Mouse (Mus musculus): ENCODE data around the gene Ift80.
A peak's percentile ranks its signal among the peaks of the same experiment; 100 is the strongest.
"Not testable (repeated sequence)": the region's sequence is repeated elsewhere in the genome, so short reads cannot be mapped to it uniquely, and the experiment has no call there.

Ift80 gene

DNA sequence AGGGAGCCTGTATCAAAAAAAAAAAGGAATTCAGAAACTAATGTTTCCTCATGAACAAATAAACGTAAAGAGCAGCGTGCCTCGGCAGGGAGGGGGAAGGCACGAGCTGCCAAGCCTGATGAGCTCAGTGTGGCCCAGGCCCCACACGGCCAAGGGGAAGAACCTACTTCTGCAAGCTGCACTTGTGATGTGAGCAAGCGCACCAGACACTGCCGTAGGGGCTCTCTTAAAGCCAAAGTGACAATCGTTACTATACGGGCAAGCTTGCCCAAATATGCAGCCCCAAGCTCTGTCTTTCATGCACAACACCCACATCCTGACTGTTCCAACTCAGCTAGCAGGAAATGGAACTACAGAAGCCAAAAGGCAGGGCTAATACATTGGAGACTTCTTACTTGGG lies 23.5 kb downstream of the Ift80 start:
- peak; percentile 46 to 68 for DNase-seq

DNA sequence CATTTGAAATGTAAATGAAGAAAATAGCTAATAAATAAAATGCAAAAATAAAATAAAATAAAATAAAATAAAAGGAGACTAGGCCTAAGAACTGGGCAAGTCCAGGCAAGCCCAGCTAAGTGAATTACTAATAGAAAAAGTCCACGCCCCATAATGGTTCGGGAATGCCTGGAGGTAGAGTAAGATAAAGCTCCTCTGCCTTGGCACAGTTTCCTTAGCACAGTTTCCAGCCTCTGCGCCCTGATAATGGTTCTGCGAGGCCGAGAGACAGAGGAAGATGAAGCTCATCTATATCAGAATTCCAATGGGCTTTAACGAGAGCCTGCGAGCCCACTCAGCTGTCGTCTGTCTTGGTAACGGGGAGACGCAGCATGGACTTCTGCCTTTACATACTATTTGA lies 25.2 kb downstream of the Ift80 start:
- no peak for DNase-seq

DNA sequence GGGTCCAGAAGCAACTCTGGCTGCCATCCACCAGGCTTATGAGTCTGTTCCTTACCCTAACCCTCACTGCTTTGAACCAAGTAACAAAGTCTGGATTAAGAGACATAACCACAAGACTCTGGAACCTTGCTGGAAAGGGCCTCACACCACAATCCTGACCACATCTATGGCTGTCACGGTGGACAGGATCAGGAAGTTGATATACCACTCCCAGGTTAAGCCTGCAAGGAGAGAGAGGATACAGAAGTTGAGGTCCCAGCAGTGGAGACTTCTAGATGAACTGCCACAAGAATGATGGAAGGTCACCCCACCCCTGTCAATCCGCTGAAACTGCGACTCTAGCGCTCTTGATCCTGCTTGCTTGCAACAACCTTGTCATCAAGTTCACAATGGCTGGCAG lies 26.7 kb downstream of the Ift80 start:
- no peak for DNase-seq

DNA sequence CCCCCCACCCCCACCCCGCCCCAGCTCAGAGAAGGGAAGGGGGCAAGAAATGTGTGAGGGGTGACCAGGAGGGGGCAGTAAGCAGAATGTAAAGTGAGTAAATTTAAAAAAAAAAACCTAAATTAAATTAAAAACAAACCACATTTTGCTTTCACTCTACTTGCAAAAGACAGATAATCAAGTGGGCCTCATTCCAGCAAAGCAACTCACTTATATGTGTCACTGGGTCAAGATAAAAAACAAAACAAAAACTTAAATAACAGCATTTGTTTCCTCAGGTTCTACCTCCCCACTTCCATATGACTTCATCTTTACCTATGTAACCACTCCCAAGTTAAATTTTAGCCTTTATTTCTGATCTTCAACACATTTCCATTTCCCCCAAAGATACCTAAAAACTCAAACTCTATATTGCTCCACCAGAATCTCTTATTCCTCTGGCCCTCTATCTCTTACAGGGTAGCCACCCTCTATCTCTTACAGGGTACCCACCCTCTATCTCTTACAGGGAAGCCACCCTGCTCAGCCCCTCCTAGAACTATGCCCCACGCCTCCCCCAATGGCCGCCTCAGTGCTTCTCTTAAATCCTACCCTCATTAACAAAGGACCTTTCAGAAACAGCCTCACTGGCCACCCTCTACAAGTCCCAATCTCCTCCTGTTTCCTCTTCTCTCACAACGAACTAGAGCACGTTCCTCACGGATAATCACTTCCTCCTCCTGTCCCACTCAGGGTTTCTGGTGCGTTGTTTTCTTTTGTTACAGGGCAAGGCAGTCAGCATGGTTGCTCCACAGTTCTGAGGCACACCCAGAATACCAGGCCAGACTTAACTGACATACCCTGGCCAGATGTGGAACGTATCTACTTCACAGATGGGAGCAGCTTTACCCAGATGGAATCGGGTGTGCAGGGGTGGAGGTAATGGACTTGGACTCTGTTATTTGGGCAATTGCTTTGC lies 28.6 kb downstream of the Ift80 start:
- no peak for DNase-seq

DNA sequence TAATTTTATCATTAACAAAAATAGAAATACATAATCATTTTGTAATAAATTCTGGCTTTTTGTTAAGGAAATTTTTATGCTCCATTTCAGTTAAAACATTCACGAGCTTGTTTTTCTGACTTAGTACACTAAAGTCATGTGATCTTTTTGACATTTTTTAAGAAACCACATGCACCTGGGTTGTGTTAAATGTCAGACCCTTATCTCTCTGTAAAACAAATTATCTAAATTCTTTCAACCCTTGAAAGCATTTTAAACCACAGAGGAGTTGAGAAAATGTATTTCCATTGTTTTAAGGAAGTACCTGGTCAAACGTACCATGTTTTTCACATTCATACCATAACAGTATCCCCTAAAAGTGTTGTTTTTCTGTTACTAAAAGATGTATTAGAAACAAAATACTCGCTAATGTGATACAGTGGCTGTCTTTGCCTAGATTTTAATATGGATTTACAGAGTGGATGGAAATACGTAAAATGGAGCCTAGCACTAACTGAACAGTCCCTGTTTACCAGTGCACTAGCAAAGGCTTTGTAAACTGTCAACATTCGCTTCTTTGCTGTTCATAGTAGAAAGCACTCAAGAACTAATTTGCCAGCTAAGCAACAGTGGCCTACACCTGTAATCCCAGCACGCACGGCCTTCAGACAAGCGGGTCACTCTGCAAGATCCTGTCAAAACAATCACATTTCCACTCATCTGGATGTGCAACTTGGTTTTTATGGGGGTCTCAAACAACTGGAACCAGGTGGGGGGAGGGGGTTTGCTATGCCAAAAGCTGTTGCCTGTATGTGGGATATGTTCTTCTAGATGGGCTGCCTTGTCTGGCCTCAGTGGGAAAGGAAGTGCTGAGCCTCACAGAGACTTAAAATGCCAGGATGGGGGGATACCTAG lies 29.5 kb downstream of the Ift80 start:
- DNase-seq, result no peak

DNA sequence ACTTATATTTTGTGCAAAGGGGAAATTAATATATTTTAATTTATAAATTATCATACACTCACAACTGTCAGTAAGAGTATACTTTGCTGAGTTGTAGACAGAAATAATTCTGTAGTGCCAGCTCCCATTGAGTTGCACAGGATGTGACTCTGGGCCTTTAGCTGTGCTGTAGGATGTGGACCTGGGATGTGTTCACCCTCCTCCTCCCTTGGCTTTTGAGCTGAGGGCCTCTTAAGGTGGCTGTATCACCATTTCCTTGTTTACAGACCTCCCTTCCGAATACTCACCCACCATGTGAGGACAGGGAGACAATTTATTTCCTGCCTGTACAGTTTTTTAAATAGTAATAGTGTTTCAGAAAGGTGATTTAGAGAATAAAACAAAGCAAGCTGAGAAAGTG lies 30.8 kb downstream of the Ift80 start:
- no peak for DNase-seq

DNA sequence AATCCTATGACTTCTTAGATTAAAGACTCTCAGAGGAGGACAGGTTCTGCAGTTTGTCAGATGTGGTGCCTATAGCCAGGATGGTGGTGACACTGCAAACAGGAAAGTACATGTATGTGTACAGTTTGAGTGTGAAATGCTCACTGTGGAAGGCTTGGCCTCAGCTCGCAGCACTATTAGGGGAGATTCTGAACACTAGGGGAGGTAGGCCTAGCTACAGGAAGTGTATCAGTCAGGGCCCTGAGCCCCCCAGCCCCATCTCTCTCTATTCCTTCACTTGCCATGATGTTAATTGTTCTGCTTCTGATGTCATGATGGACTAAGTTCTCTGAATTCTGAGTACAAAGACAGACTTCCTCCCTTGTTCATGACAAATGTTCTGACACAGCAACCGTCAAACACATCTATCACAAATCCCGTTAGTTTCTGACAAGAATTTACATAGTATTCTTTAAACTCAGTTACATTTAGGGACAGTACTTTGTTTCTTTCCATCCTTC lies 35.2 kb downstream of the Ift80 start:
- no peak for DNase-seq

DNA sequence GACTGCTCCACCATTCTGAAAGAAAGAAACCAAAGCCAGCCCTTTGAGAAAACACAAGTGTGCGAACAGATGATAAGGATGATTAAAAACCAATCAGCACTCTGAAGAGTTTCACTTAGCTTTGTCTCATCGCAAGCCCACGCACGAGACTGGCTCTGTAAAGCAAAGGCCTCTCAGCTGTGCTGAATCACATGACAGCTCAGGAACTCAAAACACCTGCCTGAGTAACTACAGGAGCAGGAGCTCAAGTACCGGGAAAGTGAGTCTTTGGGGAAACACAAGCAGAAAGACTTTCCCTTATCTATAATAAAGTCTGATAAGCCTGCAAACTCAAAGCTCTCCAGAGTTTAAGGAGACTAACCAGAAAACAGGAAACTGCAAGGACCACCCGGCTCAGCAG lies 37.0 kb downstream of the Ift80 start:
- DNase-seq, result peak in 1 of 2 experiments; percentile 36

DNA sequence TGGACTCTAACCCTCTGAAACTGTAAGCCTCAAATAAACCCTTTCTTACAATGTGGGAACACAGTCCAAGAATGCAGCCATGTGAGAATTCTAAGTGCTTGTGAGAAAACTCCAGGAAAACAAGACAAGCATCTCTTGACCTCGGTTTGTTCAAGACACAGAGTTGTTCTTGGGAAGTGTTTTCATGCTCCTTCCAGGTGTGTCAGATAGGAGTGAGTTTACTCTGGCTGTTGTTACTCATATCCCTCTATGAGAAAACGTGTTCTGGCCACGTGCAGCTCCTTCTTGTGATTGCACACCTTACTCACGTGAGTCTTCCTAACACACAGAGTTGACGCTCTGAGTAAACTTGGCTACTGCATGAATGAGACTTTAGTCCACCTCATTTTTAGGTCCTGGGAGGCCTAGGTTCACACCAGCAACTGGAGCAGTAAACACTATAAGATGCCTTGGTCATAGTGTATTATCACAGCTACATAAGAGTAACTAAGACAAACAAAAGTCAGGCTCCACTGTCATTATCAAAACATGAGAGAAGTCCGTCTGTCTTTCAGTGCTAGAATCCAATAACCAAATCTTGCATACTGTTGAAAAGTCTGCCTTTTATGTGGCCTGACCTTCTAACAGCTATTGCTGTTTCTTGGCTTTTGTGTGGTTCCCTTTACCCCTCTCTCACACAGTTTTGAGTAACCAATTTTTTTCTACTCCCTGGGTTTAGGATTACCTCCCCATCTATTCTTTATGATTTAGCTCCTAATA lies 37.7 kb downstream of the Ift80 start:
- no peak for DNase-seq

DNA sequence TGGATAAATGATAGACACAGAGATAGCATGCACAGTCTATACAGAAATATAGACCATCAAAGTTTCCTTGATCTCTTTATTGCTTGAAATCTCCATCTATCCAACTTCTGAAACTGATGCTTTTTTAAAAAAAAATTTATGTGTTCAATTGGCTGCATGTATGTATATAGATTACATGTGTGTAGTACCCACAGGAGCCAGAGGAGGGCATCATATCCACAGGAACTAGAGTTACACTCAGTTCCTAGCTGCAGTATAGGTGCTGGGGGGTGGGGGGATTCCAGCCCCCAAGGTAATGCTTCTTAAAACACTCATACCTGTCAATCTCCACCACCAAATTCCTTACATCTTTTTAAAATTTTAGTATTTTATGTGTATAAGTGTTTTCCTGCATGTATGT lies 39.7 kb downstream of the Ift80 start:
- DNase-seq, result peak in 1 of 2 experiments; percentile 56

DNA sequence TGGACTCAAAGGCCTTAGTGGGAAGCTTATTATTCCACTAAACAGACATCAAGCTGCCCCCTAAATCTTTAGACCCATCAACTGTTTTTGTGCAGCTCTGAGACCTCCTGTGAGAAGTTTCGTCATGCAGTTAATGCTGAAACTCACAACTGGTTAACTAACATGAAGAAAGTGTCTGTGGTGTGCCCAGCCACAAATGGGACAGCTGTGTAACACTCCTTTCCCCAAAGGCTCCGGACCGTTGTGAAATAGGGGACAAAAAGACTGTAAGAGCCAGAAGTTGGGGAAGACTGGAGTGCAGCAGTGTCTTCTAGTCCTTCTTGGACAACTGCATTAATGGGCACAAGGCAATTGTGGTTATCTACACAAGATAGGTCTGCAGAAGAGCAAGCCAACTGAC lies 47.0 kb downstream of the Ift80 start:
- DNase-seq, result no peak

DNA sequence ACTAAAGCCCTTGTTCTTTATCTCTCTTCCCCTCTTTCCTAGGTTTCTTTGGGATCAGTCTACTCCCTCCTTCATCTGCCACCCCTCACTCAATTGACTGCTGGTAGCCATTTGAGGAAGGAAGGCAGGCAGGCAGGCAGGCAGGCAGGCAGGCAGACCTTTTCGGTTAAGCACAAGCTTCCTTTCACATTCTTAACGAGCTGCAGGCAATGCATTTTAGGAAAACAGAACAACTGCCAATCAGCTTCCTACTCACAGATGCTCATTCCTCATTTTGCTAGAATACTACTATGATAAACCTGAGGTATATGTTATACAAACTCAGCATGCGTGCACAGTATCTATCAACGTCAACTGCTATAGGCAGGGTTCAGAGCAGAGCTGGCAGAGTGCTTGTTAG lies 47.9 kb downstream of the Ift80 start:
- no peak for DNase-seq

DNA sequence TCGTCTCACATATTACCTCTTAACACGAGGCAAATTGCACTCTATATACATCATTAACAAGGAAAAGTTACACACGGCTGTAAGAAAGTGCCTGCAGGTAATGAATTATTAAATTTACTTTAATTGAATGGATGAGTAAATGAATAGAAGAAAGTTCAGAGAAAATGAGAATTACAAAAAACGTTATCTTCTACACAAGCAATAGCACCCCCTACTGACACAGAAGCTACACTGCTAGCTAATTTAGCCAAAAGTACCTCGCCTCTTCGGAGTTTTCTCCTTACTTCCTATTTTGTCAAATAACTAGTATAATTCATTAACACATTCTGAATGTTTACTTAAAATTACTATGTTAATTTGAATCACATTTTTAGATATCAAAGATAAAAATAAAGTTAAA lies 49.9 kb downstream of the Ift80 start:
- DNase-seq, result no peak

DNA sequence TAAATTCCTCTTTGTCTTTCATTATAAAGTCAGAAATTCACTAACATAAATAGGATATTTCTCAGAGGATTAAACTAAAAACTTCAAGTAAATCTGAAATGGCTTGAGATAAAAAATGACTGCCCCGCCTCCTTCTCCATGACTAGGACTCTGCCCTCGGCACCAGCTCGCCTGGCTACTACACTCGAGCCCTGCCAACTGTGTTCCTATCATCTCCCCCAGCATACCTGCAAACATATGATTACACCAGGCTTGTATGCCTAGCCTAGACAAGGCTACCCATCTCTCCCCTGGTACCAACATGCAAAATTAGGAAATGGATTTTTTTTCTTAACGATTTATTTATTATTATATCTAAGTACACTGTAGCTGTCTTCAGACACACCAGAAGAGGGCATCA lies 51.7 kb downstream of the Ift80 start:
- no peak for DNase-seq

DNA sequence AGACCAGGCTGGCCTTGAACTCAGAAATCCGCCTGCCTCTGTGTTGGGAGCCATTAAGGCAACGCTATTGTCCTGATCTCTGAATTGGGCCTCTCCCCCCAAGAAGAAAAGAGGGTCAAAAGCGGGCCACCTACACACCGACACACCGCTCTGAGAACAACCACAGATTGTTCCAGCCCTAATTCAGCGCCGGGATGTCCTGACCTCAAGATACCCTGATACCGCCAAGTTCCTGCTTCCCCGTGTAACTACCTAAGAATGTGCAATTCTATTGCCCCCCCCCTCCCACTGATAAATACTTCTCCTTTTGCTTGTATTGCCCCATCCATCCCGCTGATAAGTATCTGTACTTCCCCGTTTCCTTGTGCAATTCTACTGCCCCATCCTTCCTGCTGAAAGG lies 52.4 kb downstream of the Ift80 start:
- DNase-seq, result not testable (repeated sequence)

DNA sequence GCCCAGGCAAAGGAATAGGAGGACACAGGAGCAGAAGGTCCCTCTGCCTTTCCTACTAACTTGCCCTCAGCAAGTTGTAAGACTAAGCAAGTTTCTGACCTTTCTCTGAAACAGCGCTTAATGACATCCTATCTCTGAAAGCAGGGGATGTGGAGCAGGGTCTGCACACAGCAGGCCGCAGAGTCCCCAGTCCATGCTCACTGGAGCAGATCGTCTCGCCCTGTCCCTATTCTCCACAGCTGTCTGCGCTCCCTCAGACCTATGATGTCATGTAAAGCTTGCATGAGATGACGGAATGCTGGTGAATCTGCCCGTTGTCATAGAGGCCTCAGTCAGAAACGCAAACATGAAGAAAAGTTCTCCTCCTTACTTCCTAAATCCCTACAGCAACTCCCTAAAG lies 55.0 kb downstream of the Ift80 start:
- no peak for DNase-seq

DNA sequence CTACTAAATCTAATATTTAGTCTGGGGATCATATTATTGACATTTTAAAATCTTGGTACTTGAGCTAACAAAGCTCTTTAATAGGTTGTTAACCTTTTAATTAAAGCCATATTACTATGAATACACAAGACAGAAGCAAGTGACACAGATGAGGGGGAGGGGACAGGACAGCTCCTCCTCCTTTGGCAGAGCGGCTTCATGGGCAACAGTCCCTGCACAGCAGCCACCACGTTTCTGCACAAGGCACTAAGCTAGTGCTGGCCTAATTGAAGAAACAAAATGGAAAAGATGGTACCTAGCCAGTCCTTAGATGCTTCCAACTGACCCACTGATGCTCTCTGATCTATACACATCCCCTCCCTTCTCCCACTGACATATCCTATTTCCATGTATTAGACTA lies 55.5 kb downstream of the Ift80 start:
- DNase-seq, result no peak

DNA sequence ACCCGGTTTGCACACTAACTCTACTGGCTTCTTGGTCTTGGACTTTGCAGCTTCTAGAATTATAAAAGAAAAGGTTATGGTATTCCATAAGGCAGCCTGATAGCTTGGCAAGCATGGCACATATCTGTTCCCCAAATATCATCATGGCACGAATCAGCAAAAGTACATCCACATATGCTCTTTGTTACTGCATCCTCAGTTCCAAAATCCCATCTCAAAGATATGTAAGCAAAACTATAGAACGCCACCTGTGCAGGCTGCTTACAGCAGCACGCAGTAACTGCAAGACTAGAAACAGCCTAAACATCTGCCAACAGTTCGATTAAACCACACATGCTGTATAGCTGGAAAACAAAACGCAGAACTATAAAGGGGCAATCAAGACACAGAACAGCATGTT lies 62.5 kb downstream of the Ift80 start:
- DNase-seq, result no peak

DNA sequence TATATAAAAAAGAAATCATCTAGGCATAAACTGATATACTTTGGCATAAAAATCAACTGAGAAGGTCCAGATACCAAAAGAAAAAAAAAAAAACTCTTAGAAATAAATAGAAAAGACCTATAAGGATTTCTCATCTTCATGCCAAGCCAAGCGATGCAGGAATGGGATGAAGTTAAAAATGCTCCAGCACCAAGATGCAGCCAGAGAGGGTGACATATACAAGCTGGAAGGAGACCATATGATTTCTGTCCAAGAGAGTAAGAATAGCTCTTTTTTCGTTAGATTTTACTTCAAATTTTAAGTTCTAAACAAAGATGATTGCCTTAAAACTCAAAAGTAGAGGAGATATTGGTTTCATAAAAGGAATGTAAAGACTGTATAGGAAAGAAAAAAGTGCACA lies 64.1 kb downstream of the Ift80 start:
- DNase-seq, result no peak

DNA sequence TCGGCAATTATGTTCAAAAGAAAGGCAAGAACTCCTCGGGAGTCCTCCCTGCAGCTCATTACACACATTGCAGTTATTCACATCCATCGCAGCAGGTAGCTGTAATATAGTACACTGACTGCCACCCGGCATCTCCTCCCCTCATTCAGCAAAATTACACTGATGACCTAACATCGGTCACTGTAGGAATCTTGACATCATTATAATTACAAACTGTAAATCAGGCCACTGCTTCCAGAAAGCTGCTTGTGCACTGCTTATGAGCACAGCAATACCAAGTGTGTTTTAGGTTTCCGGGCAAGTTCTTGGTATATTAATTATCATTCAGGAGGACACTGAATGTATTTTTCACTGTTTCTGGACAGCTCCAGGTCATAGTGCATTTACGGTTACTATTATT lies 65.1 kb downstream of the Ift80 start:
- no peak for DNase-seq

DNA sequence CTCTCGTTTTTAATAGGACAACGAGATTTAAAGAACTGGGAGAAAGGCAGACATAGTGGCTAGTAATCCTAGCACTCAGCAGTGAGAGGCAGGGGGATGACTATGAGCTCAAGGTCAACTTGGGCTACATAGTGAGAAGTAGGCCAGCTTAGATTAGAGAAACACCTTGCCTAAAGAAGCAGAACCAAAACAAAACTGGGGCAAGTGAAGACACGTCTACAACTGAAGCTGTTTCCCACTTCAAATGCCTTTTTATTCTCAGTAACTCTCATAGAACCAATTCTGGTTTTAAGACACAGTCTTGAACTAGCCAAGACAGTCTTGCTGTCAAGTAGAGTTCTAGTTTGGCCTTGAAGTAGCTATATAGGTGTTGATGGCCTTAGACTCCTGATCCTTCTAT lies 67.7 kb downstream of the Ift80 start:
- no peak for DNase-seq

DNA sequence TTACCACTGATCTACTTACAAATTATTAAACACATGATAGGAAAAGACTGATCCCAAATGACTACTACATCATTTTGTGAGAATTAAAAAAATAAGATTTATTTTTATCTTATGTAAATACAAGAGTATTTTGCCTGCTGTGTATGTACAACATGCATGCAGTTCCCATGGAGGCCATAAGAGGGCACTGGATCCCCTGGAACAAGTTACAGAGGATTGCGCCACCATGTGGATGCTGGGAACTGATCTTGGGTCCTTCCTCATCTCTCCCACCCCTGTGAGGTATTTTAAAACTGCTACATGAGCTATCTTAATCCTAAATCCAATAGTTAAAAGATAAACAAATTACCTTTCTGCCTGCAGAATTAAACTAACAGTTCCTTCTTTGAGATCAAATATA lies 68.9 kb downstream of the Ift80 start:
- DNase-seq, result no peak

DNA sequence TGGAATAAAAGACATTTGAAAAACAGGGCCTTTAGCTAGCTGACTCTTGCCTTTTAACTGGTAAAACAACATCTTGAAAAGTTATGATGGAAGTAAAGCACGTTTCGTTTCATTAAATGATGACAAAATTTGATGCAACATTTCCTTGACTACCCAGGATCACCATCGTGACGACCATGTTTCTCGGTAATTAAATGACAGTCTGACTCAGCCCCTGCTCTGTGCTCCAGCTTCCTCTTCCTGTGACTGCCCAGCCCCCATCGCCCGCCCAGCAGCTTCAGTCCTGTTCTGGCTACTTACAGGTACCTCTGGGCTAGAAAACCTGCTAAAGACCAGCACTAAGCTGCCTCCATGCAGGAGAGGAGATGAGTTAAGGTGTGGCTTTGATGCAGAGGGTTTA lies 70.1 kb downstream of the Ift80 start:
- no peak for DNase-seq
